Mouse (Mus musculus) intestine, embryonic 15.5 days (tissue): ENCODE results near the gene Gng7. TPM values are rescaled to one million over a fixed set of nuclear protein-coding genes. Genes with fewer than 3 reads are reported as not detected.
"Not testable (repeated sequence)": the region's sequence is repeated elsewhere in the genome, so short reads cannot be mapped to it uniquely, and the experiment has no call there.

Experiments used
- ATAC-seq: fragments of 200-750 bp; cut with Nextera tagmentation; 2 replicates; pipeline ENCODE4 v1.8.0; 2017; ENCODE audit warnings: moderate TSS enrichment, moderate library complexity
- H3K27ac ChIP-seq: fragments of 300-500 bp; sonication (generic); 2 replicates; pipeline ENCODE4 v1.5.1; 2015; ENCODE audit warnings: mild to moderate bottlenecking, inconsistent platforms
- H3K27me3 ChIP-seq: fragments of 300-500 bp; sonication (generic); replicated peaks from 2 replicates; pipeline ENCODE4 v1.6.1; 2015; ENCODE audit warnings: inconsistent platforms
- H3K36me3 ChIP-seq: fragments of 300-500 bp; sonication (generic); 2 replicates; pipeline ENCODE4 v1.6.1; 2015; ENCODE audit warnings: inconsistent platforms
- H3K4me1 ChIP-seq: fragments of 300-500 bp; sonication (generic); replicated peaks from 2 replicates; pipeline ENCODE4 v1.6.1; 2015; ENCODE audit warnings: inconsistent platforms
- H3K4me2 ChIP-seq: fragments of 300-500 bp; sonication (generic); replicated peaks from 2 replicates; pipeline ENCODE4 v1.6.1; 2015; ENCODE audit warnings: mild to moderate bottlenecking, inconsistent platforms
- H3K4me3 ChIP-seq: fragments of 300-500 bp; sonication (generic); replicated peaks from 2 replicates; pipeline ENCODE4 v1.5.1; 2015; ENCODE audit warnings: inconsistent platforms
- H3K9ac ChIP-seq: fragments of 300-500 bp; sonication (generic); 2 replicates; pipeline ENCODE4 v1.6.1; 2015; ENCODE audit warnings: inconsistent platforms
- H3K9me3 ChIP-seq: fragments of 300-500 bp; sonication (generic); 2 replicates; pipeline ENCODE4 v1.6.1; 2016; ENCODE audit warnings: inconsistent platforms
- WGBS: fragments of 180-500 bp; shearing (Covaris S2); methylation state at CpG from one replicate; pipeline ENCODE4 v1.1.7; 2015; 5-methylcytosine and 5-hydroxymethylcytosine counted together
- polyA plus RNA-seq: library from polyadenylated mRNA; unstranded; fragments of >200 nt; fragmentation: Nextera tagmentation; extraction: Ambion mirVana; gene quantifications from 2 replicates; pipeline ENCODE4 v1.2.1, GENCODE M21; 2015

Gng7 gene
- polyA plus RNA-seq = 4.5 and 4.7 TPM in 2 replicates

- Histone ChIP-seq H3K27me3 (no peaks in the 10 kb centered on the region), H3K9me3 (no peaks in the 10 kb centered on the region), H3K9ac (peak within 1 kb of the TSS; percentile 44), H3K36me3 (no peaks in the 10 kb centered on the region), H3K27ac (no peak within 1 kb of the TSS), H3K4me2 (peak within 1 kb of the TSS; percentile 74), H3K4me3 (peak within 1 kb of the TSS; percentile 41), H3K4me1 (no peaks in the 10 kb centered on the region)
- ATAC-seq = peak; percentile 99
- 9% methylated on average over 31 of the region's 31 CpGs for WGBS
These were observed at the start of gene Gng7 for GRCm38 (mm10) chr10:81014393-81015384. Gene Gng7 (minus strand): TSS chr10:81014945.

DNA sequence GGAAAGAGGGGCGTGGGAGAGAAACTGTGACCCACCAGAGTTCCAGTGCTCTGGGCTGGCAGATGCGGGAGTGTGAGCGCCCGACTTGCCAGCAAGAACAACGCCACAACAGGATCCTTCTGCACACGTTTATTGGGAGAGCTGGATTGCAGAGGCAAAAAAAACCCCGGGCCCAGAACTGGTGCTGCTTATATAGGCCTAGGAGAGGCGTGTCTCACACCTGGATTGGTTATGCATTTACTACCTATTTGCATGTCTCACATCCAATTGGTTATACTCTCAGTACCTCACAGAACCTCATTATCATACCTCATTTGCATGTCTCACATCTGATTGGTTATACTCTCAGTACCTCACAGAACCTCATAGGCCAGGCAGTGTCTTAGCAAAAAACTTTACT is 49.8 kb upstream of the Gng7 start:
- H3K4me3 ChIP-seq, H3K9me3 ChIP-seq, H3K4me1 ChIP-seq, H3K9ac ChIP-seq, ATAC-seq, H3K36me3 ChIP-seq, H3K27me3 ChIP-seq, H3K4me2 ChIP-seq, H3K27ac ChIP-seq: not testable (repeated sequence)
- 87% methylated on average over 8 of the region's 8 CpGs for WGBS

GRCm38 (mm10) chr10:81062710-81063109 is 48.0 kb upstream of the Gng7 start:
- no peak overlapping the region for H3K9ac ChIP-seq
- no peaks in the 10 kb centered on the region for H3K9me3 ChIP-seq
- no peaks in the 10 kb centered on the region for H3K27me3 ChIP-seq
- no peak for ATAC-seq
- H3K4me2 ChIP-seq = no peak overlapping the region
- H3K4me3 ChIP-seq = no peak overlapping the region
- H3K27ac ChIP-seq = no peak overlapping the region
- no peaks in the 10 kb centered on the region for H3K36me3 ChIP-seq
- WGBS = 58% methylated on average over 4 of the region's 4 CpGs
- H3K4me1 ChIP-seq = peaks cover 14% of the 10 kb centered on the region

DNA sequence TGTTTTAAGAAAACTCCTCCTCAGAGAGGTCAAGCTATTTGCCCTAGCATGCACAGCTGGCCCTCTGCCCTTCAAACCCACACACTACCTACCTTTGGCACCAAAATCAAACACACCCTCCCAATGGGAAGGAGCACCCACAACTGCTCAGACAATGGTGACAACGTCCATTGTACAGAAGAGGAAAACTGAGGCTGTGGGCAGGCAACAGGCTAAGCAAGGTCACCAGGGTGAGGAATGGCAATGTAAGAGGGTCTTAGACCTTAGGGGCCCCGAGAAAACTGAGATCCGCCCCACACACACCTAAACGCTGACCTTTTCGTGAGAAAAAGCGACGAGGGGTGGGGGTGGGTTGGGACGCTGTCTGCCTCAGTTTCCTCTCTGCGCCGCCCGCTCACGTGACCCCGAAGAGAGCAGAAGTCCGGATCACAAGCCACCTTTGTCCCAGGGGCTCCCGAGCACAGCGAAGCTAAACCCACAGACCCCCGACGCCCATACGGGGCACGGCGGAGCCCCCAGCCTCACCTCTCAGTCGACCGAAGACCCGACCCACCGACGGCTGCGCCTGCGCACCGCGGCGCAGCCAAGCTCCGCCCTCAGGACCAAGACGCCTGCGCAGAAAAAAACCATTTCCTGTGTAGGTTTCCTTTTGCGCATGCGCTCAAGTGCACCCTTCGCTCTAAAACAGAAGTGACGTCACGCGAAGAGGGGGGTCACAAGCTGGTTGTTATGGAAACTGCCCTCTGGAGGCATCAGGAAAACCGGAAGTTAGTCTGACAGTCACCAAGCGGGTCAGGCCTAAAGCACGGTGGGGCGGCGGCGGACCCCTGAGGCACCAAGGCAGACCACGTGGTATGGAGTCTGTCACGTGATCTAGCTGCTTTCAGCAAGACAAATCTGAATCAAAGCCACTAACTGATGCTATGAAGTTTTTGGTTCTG is 45.1 kb upstream of the Gng7 start, which contains the start of gene Sgta:
Gene Sgta (minus strand): TSS at position 579 of the 941 bp plus-strand sequence.
- peak within 1 kb of the TSS; percentile 77 for H3K9ac ChIP-seq
- peak within 1 kb of the TSS; percentile 42 for H3K27ac ChIP-seq
- ATAC-seq = peak; percentile 98
- peak within 1 kb of the TSS; percentile 82 for H3K4me2 ChIP-seq
- H3K4me3 ChIP-seq = peak within 1 kb of the TSS; percentile 76
- no peaks in the 10 kb centered on the region for H3K36me3 ChIP-seq
- no peaks in the 10 kb centered on the region for H3K27me3 ChIP-seq
- H3K4me1 ChIP-seq = peaks cover 15% of the 10 kb centered on the region
- no peaks in the 10 kb centered on the region for H3K9me3 ChIP-seq
- WGBS = under 1% methylated on average over 48 of the region's 48 CpGs

- Histone ChIP-seq H3K9ac (peak overlapping the region; percentile 77; the same call in 1 of the 2 replicates), H3K27me3 (no peaks in the 10 kb centered on the region), H3K9me3 (no peaks in the 10 kb centered on the region), H3K4me3 (peak overlapping the region; percentile 76), H3K4me1 (peaks cover 15% of the 10 kb centered on the region), H3K27ac (no peak overlapping the region), H3K36me3 (no peaks in the 10 kb centered on the region), H3K4me2 (peak overlapping the region; percentile 82)
- no peak for ATAC-seq
- 85% methylated on average over 6 of the region's 6 CpGs for WGBS
These were observed 44.2 kb upstream of the Gng7 start for GRCm38 (mm10) chr10:81058896-81059295.

- Histone ChIP-seq H3K4me2 (no peak overlapping the region), H3K9me3 (no peaks in the 10 kb centered on the region), H3K4me3 (no peak overlapping the region), H3K27me3 (no peaks in the 10 kb centered on the region), H3K36me3 (no peaks in the 10 kb centered on the region), H3K27ac (no peak overlapping the region), H3K4me1 (peaks cover 15% of the 10 kb centered on the region), H3K9ac (no peak overlapping the region)
- ATAC-seq = no peak
- 91% methylated on average over 23 of the region's 23 CpGs for WGBS
These were observed 42.8 kb upstream of the Gng7 start for GRCm38 (mm10) chr10:81057406-81058130.

DNA sequence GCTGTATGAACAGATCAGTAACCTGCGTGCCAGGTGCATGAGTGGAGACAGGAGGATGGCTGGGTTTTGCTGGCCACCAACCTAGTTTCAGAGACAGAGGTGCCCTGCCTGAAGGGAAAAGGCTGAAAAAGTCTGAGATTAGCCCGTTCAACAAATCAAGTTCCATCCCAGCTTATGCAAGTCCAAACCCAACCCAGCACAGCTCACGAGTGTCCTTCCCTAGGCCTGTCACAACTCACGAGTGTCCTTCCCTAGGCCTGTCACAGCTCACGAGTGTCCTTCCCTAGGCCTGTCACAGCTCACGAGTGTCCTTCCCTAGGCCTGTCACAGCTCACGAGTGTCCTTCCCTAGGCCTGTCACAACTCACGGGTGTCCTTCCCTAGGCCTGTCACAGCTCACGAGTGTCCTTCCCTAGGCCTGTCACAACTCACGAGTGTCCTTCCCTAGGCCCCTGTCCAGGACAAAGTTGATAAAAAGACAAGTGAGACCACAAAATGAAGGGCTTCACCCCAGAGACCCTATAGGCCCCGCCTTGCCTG is 41.1 kb upstream of the Gng7 start:
- not testable (repeated sequence) for H3K9ac ChIP-seq, H3K4me3 ChIP-seq, H3K27me3 ChIP-seq, H3K4me2 ChIP-seq, ATAC-seq, H3K27ac ChIP-seq, H3K9me3 ChIP-seq
- 83% methylated on average over 11 of the region's 11 CpGs for WGBS
- H3K36me3 ChIP-seq = peaks cover 10% of the 10 kb centered on the region
- H3K4me1 ChIP-seq = peaks cover 15% of the 10 kb centered on the region

GRCm38 (mm10) chr10:81055169-81055568 is 40.4 kb upstream of the Gng7 start:
- Histone ChIP-seq H3K4me2 (no peak overlapping the region), H3K4me3 (no peak overlapping the region), H3K36me3 (peaks cover 15% of the 10 kb centered on the region), H3K27ac (no peak overlapping the region), H3K9ac (no peak overlapping the region), H3K4me1 (peaks cover 15% of the 10 kb centered on the region), H3K9me3 (no peaks in the 10 kb centered on the region), H3K27me3 (no peaks in the 10 kb centered on the region)
- ATAC-seq = no peak
- WGBS = 87% methylated on average over 6 of the region's 6 CpGs

GRCm38 (mm10) chr10:81052577-81052976 is 37.8 kb upstream of the Gng7 start:
- ATAC-seq = no peak
- Histone ChIP-seq H3K4me3 (no peak overlapping the region), H3K9ac (no peak overlapping the region), H3K27me3 (no peaks in the 10 kb centered on the region), H3K4me2 (no peak overlapping the region), H3K27ac (no peak overlapping the region), H3K4me1 (0 out of 2 replicates have a peak, but pooled peaks cover under 1% of the 10 kb centered on the region), H3K9me3 (no peaks in the 10 kb centered on the region), H3K36me3 (peaks cover 34% of the 10 kb centered on the region)
- WGBS = 93% methylated on average over 5 of the region's 5 CpGs

DNA sequence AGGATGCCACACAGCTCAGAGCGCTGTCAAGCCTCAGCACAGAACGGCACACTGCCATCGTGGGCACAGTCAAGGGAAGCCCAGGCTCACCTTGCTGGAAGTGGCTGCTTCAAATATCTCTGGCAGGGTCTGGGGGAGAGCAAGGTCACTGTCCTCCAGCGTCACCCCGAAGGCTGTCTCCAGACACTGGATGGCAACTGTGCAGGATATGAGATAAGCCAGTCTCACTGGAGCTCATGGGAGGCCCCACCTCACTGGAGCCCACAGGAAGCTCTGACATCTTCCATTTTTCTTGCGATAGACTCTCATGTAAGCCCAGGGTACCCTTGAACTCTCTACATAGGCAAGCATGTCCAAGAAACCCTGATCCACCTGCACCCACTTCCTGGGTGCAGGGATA is 36.4 kb upstream of the Gng7 start:
- Histone ChIP-seq H3K4me1 (no peaks in the 10 kb centered on the region), H3K4me3 (no peak overlapping the region), H3K9me3 (no peaks in the 10 kb centered on the region), H3K36me3 (peaks cover 46% of the 10 kb centered on the region), H3K27ac (no peak overlapping the region), H3K4me2 (no peak overlapping the region), H3K9ac (no peak overlapping the region), H3K27me3 (no peaks in the 10 kb centered on the region)
- no peak for ATAC-seq
- 94% methylated on average over 6 of the region's 6 CpGs for WGBS

- 81% methylated on average over 4 of the region's 4 CpGs for WGBS
- Histone ChIP-seq H3K9ac (no peak overlapping the region), H3K4me1 (no peaks in the 10 kb centered on the region), H3K4me2 (no peak overlapping the region), H3K36me3 (peaks cover 49% of the 10 kb centered on the region), H3K27me3 (no peaks in the 10 kb centered on the region), H3K9me3 (no peaks in the 10 kb centered on the region), H3K27ac (no peak overlapping the region), H3K4me3 (no peak overlapping the region)
- ATAC-seq = no peak
These were observed 35.9 kb upstream of the Gng7 start for GRCm38 (mm10) chr10:81050645-81051044.
